Mouse (Mus musculus) adrenal gland (tissue): ENCODE data around the gene Gm21773.
"Not testable (repeated sequence)": the region's sequence is repeated elsewhere in the genome, so short reads cannot be mapped to it uniquely, and the experiment has no call there.

ENCODE experiments used
- intact Hi-C: fragments of 180-260 bp; cut with DNase I; formaldehyde crosslinking; loops from one replicate; pipeline ENCODE4 v1.15.1; 2025
- long read RNA-seq, 2 experiments: library from polyadenylated mRNA; unstranded; transcript quantifications; one replicate each; pipeline ENCODE4 v2.0.0; 2020; ENCODE audit warnings: borderline replicate concordance in 1 of 2; ENCODE audit not compliant: insufficient replicate concordance in 1 of 2

Gene Gm21773
- long read RNA-seq, experiment 1 = 0 reads
- long read RNA-seq, experiment 2 = 0 reads

- intact Hi-C loops = not testable (repeated sequence)
Observed at GRCm38 (mm10) chrY:25309260-25309659, at the start of gene Gm21773. TSS of gene Gm21773 (minus strand) at chrY:25309360.
